Mouse (Mus musculus): ENCODE data around the gene Ckap2l.

The Ckap2l gene

GRCm38 (mm10) chr2:129263073-129263472 lies 33.9 kb downstream of the Ckap2l start:
- DNase-seq (ENCODE audit: extremely low spot score) = no peak

DNA sequence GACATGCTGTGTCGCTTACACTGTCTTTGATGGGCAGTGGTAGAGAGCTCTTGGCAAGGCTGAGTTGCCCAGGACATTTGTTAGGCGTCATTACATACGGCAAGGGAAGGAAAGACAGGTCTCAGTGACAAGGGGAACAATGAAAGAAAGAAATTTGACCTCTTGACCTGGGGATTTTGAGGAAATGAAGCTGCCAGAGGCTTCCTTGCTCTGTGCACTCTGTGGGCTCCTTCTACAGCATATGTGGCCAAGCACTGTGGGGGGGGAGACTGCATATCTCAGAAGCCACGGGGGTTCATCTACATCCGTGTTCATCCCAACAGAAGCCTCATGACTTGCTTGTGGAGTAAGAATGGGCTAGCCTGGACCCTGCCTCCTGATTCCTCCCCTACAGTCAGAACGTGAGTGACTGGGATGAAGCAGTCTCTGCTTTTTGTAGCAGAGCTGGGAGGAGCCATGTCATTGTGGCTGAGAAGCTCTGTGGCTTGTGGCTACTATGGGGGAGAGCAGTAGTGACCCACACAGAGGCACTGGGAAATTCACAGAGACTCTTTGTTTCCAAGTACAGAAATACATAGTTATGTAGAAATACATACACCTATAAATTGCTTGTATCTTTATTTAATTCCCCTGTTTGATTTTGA lies 35.7 kb downstream of the Ckap2l start:
- no peak for DNase-seq (ENCODE audit: extremely low spot score)

- DNase-seq (ENCODE audit: extremely low spot score) = no peak
These were observed 36.4 kb downstream of the Ckap2l start for GRCm38 (mm10) chr2:129260646-129261045.

- peak; percentile 80 for DNase-seq (ENCODE audit: extremely low spot score)
These were observed 38.4 kb downstream of the Ckap2l start for GRCm38 (mm10) chr2:129258475-129259211.

DNA sequence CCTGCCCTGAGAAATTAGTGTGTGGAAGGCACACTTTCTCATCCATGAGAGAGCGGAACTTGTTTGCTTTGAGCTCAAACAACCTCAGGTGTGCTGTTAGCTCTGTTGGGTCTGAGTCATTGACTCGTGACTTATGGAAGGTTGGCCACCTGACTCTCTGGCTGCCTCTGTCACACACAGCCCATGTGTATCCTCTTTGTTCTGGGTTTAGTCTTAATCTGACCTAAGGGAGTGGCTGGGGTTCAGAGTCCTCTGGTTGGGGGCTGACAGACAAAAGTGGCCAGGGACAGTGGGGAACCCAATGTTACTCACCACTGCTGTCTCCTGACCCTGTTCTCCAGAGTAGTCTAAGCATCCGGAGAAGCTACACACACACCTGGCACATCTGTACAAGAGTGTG lies 39.0 kb downstream of the Ckap2l start:
- no peak for DNase-seq (ENCODE audit: extremely low spot score)

DNA sequence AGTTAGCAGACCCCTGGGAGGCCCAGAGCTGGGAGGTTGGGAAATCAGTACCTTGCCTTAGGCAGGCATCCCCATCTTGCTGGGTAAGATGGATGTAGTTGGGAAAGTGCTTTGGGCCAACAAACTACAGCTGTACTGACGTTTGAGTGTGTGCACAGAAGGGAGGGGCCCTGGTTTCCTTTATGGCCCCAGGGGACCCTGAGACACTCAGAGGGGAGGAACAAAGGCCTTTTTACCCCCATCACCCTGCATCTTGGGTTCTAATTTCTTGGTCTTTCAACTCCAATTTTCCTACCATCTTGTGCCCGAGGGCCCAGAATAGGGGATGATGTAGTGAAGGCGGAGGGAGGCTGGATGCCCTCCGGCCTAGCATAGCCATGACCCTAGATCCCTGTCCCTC lies 41.0 kb downstream of the Ckap2l start:
- DNase-seq (ENCODE audit: extremely low spot score) = no peak

- DNase-seq (ENCODE audit: extremely low spot score) = no peak
These were observed 42.9 kb downstream of the Ckap2l start for GRCm38 (mm10) chr2:129254076-129254475.

GRCm38 (mm10) chr2:129253631-129253970 lies 43.4 kb downstream of the Ckap2l start:
- DNase-seq (ENCODE audit: extremely low spot score) = no peak

- no peak for DNase-seq (ENCODE audit: extremely low spot score)
These were observed 44.0 kb downstream of the Ckap2l start for GRCm38 (mm10) chr2:129252836-129253630.

DNA sequence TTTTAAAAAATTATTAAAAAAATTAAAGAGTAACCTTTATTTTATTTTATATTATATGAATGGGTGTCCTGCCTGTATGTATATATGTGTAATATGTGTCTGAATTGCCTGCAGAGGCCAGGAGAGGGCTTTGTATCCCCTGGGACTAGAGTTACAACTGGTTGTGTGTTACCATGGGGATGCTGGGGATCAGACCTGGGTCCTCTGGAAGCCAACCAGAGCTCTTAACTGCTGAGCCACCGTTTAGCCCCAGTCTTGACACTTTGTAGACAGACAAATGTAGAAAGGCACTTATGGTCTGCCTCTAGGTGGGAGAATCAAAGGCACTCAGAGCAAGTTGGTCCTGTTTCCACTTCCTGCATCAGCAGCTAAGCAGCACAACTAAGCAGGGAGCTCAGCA lies 47.7 kb downstream of the Ckap2l start:
- no peak for DNase-seq (ENCODE audit: extremely low spot score)

- DNase-seq (ENCODE audit: extremely low spot score) = no peak
These were observed 49.3 kb downstream of the Ckap2l start for GRCm38 (mm10) chr2:129247707-129248121.

GRCm38 (mm10) chr2:129246924-129247323 lies 50.1 kb downstream of the Ckap2l start:
- DNase-seq (ENCODE audit: extremely low spot score) = no peak

DNA sequence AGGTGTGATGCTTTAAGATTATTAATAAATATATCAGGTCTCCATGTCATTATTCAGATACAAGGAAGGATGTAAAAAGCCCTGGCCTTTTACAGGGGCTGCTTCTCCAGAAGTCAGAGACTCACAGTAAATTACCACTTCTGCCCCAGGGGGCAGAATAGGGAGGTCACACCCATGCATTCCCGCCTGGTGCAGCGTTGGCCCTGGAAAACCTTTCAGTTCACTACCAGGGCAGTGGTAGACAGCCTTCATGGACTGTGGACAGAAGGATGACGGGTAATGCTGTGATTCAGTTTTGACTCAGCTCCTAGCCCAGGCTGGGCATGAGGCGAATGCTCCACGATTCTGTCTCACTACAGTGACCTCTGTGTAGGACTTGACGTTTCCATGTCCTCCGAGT lies 50.6 kb downstream of the Ckap2l start:
- no peak for DNase-seq (ENCODE audit: extremely low spot score)

DNA sequence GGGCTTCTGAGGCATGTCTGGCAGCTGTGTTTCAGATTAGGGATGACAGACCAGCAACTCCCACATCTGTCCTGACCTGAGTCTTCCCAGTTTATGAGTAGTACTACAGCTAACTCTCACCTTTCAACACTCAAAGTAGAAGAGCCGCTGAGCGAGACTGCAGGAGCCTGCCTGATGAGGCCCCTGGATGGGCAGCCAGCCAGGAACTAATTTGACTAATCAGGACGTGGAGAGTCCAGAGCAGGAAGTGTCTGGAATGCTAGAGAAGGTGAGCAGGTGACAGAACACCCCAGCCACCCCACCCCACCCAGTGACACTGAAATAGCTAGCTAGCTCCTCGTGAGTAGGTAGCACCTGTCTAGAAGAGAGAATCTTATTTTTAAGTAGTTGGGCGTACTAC lies 51.4 kb downstream of the Ckap2l start:
- DNase-seq (ENCODE audit: extremely low spot score) = no peak

DNA sequence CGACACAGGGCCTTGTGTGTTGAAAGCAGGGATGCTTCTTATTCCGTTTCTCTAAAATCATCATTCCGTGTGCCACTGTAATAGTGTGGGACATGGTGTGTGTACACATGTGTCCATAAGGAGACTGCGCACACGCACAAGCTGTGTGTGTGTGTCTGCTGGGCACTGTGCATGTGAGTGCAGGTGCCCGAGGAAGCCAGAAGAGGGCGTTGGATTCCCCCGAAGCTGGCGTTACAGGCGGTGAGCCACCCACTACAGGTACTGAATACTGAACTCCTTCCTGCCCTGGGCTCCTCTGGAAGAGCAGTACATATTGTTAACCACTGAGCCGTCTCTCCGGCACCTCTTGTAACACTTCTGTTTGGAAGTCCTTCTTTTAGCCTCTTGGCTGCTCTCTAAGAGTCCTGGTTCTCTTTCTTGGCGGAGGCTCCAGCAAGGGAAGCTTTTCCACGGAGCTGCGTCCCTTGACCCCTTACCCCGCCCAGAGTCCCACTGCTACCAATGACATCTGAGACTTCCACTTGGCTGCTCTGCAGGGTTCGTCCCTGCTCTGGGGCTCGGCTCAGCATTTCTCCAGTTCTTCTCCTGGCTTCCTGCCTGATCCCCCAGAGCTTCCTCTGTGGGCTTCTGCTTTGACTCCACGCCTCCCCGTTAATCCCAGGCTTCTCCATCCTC lies 52.4 kb downstream of the Ckap2l start:
- no peak for DNase-seq (ENCODE audit: extremely low spot score)

- no peak for DNase-seq (ENCODE audit: extremely low spot score)
These were observed 53.2 kb downstream of the Ckap2l start for GRCm38 (mm10) chr2:129243786-129244185.

- DNase-seq (ENCODE audit: extremely low spot score) = no peak
These were observed 54.0 kb downstream of the Ckap2l start for GRCm38 (mm10) chr2:129243005-129243404.

GRCm38 (mm10) chr2:129241845-129242833 lies 54.9 kb downstream of the Ckap2l start:
- peak; percentile 39 for DNase-seq (ENCODE audit: extremely low spot score)

GRCm38 (mm10) chr2:129240726-129241432 lies 56.1 kb downstream of the Ckap2l start:
- no peak for DNase-seq (ENCODE audit: extremely low spot score)

GRCm38 (mm10) chr2:129236526-129236925 lies 60.5 kb downstream of the Ckap2l start:
- no peak for DNase-seq (ENCODE audit: extremely low spot score)
